Mouse (Mus musculus) C2C12 (cell line): ENCODE measurements around the gene Zfp523. TPM values are rescaled to one million over a fixed set of nuclear protein-coding genes. Genes with fewer than 3 reads are reported as not detected.
"Not testable (repeated sequence)": the region's sequence is repeated elsewhere in the genome, so short reads cannot be mapped to it uniquely, and the experiment has no call there.

Experiments
- H3K27me3 ChIP-seq: one replicate; pipeline ENCODE4 v1.6.1; 2011; ENCODE audit not compliant: control insufficient read depth, insufficient read depth, insufficient read length
- H3K36me3 ChIP-seq: one replicate; pipeline ENCODE4 v1.6.1; 2011; ENCODE audit not compliant: control insufficient read depth, insufficient read depth
- H3K4me3 ChIP-seq: one replicate; pipeline ENCODE4 v1.5.1; 2011; ENCODE audit warnings: mild to moderate bottlenecking, control low read depth; ENCODE audit not compliant: poor library complexity, insufficient read depth, severe bottlenecking
- H3K79me2 ChIP-seq: one replicate; pipeline ENCODE4 v1.6.1; 2011; ENCODE audit not compliant: control insufficient read depth, insufficient read depth
- H3K79me3 ChIP-seq: one replicate; pipeline ENCODE4 v1.6.1; 2011; ENCODE audit warnings: low read depth, control low read depth
- H3ac ChIP-seq: one replicate; pipeline ENCODE3; 2011; ENCODE audit warnings: low read depth; ENCODE audit not compliant: control insufficient read depth, insufficient read length
- CEBPB ChIP-seq: IDR thresholded peaks from one replicate; pipeline ENCODE4 v1.6.1; 2011; ENCODE audit warnings: low read depth, mild to moderate bottlenecking, control low read depth, moderate library complexity
- CTCF ChIP-seq: IDR thresholded peaks from one replicate; pipeline ENCODE4 v1.5.1; 2011; ENCODE audit not compliant: control insufficient read depth, insufficient read depth, insufficient read length
- FOSL1 ChIP-seq: IDR thresholded peaks from one replicate; pipeline ENCODE4 v1.8.0; 2011; ENCODE audit warnings: mild to moderate bottlenecking, low read length; ENCODE audit not compliant: poor library complexity, insufficient read depth, severe bottlenecking
- MAX ChIP-seq: IDR thresholded peaks from one replicate; pipeline ENCODE4 v1.6.1; 2011; ENCODE audit warnings: mild to moderate bottlenecking, control low read depth
- MYOD1 ChIP-seq: IDR thresholded peaks from one replicate; pipeline ENCODE4 v1.6.1; 2011; ENCODE audit warnings: low read depth; ENCODE audit not compliant: control insufficient read depth, insufficient read length
- MYOG ChIP-seq: IDR thresholded peaks from one replicate; pipeline ENCODE4 v1.6.1; 2011; ENCODE audit not compliant: control insufficient read depth, insufficient read length; ENCODE audit errors: extremely low read depth
- USF1 ChIP-seq: IDR thresholded peaks from one replicate; pipeline ENCODE4 v1.6.1; 2011; ENCODE audit warnings: low read depth, mild to moderate bottlenecking, control low read depth, moderate library complexity
- polyA plus RNA-seq: library from polyadenylated mRNA; unstranded; fragments of >200 nt; fragmentation: generic; extraction: Trizol; gene quantifications from one replicate; pipeline ENCODE4 v1.2.1, GENCODE M21; 2012; ENCODE audit warnings: missing spikeins

The Zfp523 gene
- polyA plus RNA-seq, 1 experiment, result 21.0 TPM

- Histone ChIP-seq H3ac (no peak overlapping the region), H3K79me3 (no peaks in the 10 kb centered on the region), H3K36me3 (no peaks in the 10 kb centered on the region), H3K4me3 (no peak overlapping the region), H3K27me3 (no peaks in the 10 kb centered on the region), H3K79me2 (no peaks in the 10 kb centered on the region)
- TF ChIP-seq FOSL1 (no peak), MYOD1 (no peak), USF1 (no peak), MAX (no peak), CEBPB (no peak), CTCF (no peak), MYOG (no peak)
These were observed 32.7 kb downstream of the Zfp523 start for GRCm38 (mm10) chr17:28209457-28210110.

DNA sequence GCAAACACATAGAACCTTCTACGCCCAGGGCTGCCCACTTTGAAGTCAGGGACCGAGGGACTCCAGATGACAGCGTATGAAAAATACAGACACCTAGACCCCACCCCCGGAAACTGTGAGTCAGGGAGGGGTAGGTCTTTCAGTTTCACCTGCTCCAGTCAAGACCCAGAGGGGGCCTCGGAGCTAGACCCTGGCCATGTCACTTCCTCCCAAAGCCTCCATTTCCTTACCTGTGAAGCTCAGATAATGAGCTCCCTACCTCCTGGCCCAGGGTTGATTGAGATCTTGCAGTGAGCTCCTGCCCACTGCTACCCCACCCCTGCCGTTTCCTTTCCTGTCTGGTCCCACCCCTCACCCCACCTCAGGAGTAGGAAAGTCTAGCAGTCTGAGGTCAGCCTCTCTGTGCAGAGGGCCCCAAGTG lies 35.0 kb downstream of the Zfp523 start:
- Histone ChIP-seq H3K79me3 (no peaks in the 10 kb centered on the region), H3K4me3 (no peak overlapping the region), H3K36me3 (no peaks in the 10 kb centered on the region), H3K79me2 (no peaks in the 10 kb centered on the region), H3K27me3 (no peaks in the 10 kb centered on the region), H3ac (no peak overlapping the region)
- TF ChIP-seq MAX (no peak), MYOG (no peak), USF1 (no peak), CTCF (no peak), FOSL1 (no peak), MYOD1 (no peak), CEBPB (no peak)

- H3K79me3 ChIP-seq, result no peaks in the 10 kb centered on the region
- no peaks in the 10 kb centered on the region for H3K36me3 ChIP-seq
- H3K27me3 ChIP-seq, result no peaks in the 10 kb centered on the region
- no peak overlapping the region for H3ac ChIP-seq
- H3K79me2 ChIP-seq, result no peaks in the 10 kb centered on the region
- TF ChIP-seq CTCF (no peak), MAX (no peak), CEBPB (no peak), MYOD1 (no peak), USF1 (no peak), MYOG (no peak), FOSL1 (no peak)
- H3K4me3 ChIP-seq, result no peak overlapping the region
These were observed 35.5 kb downstream of the Zfp523 start for GRCm38 (mm10) chr17:28212391-28212790.

GRCm38 (mm10) chr17:28213236-28213635 lies 36.3 kb downstream of the Zfp523 start:
- H3K79me2 ChIP-seq, result no peaks in the 10 kb centered on the region
- H3K27me3 ChIP-seq, result no peaks in the 10 kb centered on the region
- H3K79me3 ChIP-seq, result no peaks in the 10 kb centered on the region
- TF ChIP-seq CTCF (no peak), CEBPB (no peak), FOSL1 (no peak), USF1 (no peak), MAX (no peak)
- no peak overlapping the region for H3ac ChIP-seq
- H3K4me3 ChIP-seq, result no peak overlapping the region
- H3K36me3 ChIP-seq, result no peaks in the 10 kb centered on the region

DNA sequence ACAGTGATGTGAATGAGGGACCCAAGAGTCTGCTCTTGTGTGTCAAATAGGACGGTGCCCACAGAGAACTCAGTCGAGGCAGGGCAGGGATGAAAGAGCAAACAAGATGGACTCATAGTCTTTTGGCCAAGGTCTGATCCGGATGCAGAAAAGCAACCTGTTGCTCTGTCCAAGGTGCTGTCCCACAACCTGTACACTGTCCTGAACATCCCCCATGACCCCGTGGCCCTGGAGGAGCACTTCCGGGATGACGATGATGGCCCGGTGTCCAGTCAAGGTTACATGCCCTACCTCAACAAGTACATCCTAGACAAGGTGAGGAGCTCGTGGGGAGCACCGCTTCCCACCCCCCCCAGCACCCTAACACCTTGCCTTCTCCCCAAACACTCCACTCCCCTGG lies 39.9 kb downstream of the Zfp523 start:
- no peak overlapping the region for H3ac ChIP-seq
- H3K79me2 ChIP-seq, result no peaks in the 10 kb centered on the region
- no peaks in the 10 kb centered on the region for H3K27me3 ChIP-seq
- TF ChIP-seq CEBPB, result no peak
- no peak for TF ChIP-seq MAX
- H3K36me3 ChIP-seq, result no peaks in the 10 kb centered on the region
- no peaks in the 10 kb centered on the region for H3K79me3 ChIP-seq
- H3K4me3 ChIP-seq, result no peak overlapping the region

- Histone ChIP-seq H3K4me3 (no peak overlapping the region), H3K27me3 (no peaks in the 10 kb centered on the region), H3K79me2 (no peaks in the 10 kb centered on the region), H3K79me3 (no peaks in the 10 kb centered on the region), H3ac (no peak overlapping the region), H3K36me3 (no peaks in the 10 kb centered on the region)
- TF ChIP-seq MYOG (no peak), MYOD1 (no peak), CTCF (no peak), CEBPB (no peak), FOSL1 (no peak), MAX (no peak), USF1 (no peak)
These were observed 41.1 kb downstream of the Zfp523 start for GRCm38 (mm10) chr17:28217721-28218649.

DNA sequence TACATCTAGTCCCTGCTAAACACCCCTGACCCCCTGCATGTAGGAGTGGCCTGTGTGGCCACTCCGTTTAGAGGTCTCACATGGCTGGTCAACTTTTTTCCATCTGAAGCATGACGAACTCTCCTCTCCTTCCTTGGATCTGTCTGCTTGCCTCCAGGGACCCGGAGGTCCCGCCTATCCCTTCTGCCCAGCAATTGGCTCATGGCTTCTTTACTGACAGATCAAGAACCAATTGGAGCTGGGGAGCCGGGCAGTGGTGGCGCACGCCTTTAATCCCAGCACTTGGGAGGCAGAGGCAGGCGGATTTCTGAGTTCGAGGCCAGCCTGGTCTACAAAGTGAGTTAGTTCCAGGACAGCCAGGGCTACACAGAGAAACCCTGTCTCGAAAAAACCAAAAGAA lies 45.5 kb downstream of the Zfp523 start:
- not testable (repeated sequence) for H3K36me3 ChIP-seq, H3ac ChIP-seq

More for the DNA sequence above, 45.5 kb downstream of the Zfp523 start:
- not testable (repeated sequence) for H3K4me3 ChIP-seq, H3K27me3 ChIP-seq, H3K79me3 ChIP-seq, H3K79me2 ChIP-seq
